Comparison of ENCODE assay signal across 22 mouse cellular contexts in the genomic region with DNA sequence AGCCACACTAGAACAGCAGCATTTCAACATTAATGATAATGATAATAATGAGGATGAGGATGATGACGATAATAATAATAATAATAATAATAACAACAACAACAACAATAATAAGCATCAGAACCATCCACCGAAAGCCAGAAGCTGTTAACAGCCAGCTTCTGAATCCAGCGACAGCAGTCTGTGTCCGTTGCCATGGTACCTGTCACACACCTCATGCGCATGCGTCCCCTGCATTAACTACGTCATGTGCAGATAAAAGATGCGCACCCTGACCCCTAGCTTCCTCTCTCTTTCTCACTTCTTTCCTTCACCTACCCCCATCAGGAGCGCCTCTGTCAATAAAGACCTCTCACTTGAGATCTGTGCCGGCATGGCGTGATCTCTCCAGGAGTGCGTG.
"Had no signal": no experiment of that assay in that cellular context is flagged by ENCODE, and none has a peak within 500 bp of the region (broad histone marks: within the 10 kb centered on the region; RNA-seq: fewer than 3 reads in every experiment).

No protein-coding gene starts in this region.

- H3K36me3 ChIP-seq: limb, embryonic 12.5 days; limb, embryonic 15.5 days; neural tube, embryonic 12.5 days; neural tube, embryonic 15.5 days had no signal

- H3K27me3 ChIP-seq: limb, embryonic 12.5 days; limb, embryonic 15.5 days; neural tube, embryonic 12.5 days; neural tube, embryonic 15.5 days had no signal

- ATAC-seq: liver, postnatal 0 days; lung, postnatal 0 days had no signal

- DNase-seq: kidney, adult 18-20 months; kidney, adult 9 months; kidney, postnatal 14 days; kidney, postnatal 4 days; left cerebral cortex, postnatal 4 days; liver, postnatal 0 days; lung, embryonic 14.5 days; right cerebral cortex, adult 18-20 months; right cerebral cortex, postnatal 14 days; right cerebral cortex, postnatal 4 days; thymus, adult 2 months; thymus, postnatal 14 days; thymus, postnatal 4 days had no signal

- H3K9me3 ChIP-seq: limb, embryonic 15.5 days; neural tube, embryonic 12.5 days; neural tube, embryonic 15.5 days had no signal

- H3K9ac ChIP-seq: limb, embryonic 12.5 days; limb, embryonic 15.5 days; liver, embryonic 14.5 days; liver, postnatal 0 days; lung, embryonic 14.5 days; neural tube, embryonic 12.5 days; neural tube, embryonic 15.5 days had no signal

- H3K27ac ChIP-seq: limb, embryonic 12.5 days; limb, embryonic 15.5 days; liver, embryonic 14.5 days; macrophage; neural tube, embryonic 12.5 days; neural tube, embryonic 15.5 days; stomach, postnatal 0 days had no signal

- H3K4me1 ChIP-seq: limb, embryonic 12.5 days; limb, embryonic 15.5 days; neural tube, embryonic 12.5 days; neural tube, embryonic 15.5 days had no signal

- H3K4me3 ChIP-seq: limb, embryonic 12.5 days; limb, embryonic 15.5 days; neural tube, embryonic 12.5 days; neural tube, embryonic 15.5 days had no signal

- H3K4me2 ChIP-seq: limb, embryonic 12.5 days; limb, embryonic 15.5 days; liver, embryonic 11.5 days; lung, embryonic 14.5 days; neural tube, embryonic 12.5 days; neural tube, embryonic 15.5 days had no signal
